Mouse (Mus musculus) spleen, postnatal 4 days (tissue): ENCODE data around the gene H2-M5.
A peak's percentile ranks its signal among the peaks of the same experiment; 100 is the strongest.
"Not testable (repeated sequence)": the region's sequence is repeated elsewhere in the genome, so short reads cannot be mapped to it uniquely, and the experiment has no call there.

ENCODE experiments used
- DNase-seq, 2 experiments: peaks; one replicate each; pipeline ENCODE4 v3.0.0; 2022; ENCODE audit warnings: low spot score in 2 of 2

Gene H2-M5

DNA sequence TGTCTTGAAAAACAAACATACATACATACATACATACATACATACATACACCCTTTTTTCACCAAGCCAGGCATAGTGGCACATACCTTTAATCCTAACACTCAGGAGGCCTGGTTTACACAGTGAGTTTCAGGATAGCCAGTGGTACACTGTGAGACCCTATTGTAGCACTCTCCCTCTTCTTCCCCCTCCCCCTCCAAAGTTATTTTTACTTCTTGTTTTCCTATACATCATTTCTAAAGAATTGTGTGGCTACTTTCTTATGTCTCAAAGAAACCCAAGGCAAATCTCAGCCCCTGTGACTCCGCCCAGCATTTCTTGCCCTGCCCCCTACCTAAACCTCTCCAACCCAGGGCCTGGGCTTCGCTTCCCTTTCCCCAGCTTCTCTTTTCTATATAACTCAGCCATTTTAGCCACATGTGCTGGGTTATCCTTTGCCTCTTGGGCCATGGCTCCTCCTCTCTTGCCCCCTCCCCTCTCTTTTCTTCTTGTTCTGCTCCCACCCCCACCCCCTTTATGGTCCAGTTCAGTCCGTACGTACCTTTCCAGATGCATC is 4.5 kb upstream of the H2-M5 start:
- DNase-seq: no peak

- no peak for DNase-seq
Observed at GRCm38 (mm10) chr17:36992336-36993104, 3.2 kb upstream of the H2-M5 start.

DNA sequence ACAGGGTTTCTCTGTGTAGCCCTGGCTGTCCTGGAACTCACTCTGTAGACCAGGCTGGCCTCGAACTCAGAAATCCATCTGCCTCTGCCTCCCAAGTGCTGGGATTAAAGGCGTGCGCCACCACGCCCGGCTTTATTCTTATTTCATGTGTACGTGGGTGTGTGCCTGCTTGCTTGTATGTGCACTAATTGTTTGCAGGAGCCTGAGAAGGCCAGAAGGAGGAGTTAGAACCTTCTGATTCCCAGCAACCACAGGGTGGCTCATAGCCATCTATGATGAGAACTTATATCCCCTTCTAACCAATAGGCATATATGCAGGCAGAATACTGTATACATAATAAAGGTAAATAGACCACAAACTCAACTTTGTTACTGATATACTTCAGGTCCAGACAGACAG is 1.3 kb upstream of the H2-M5 start:
- not testable (repeated sequence) for DNase-seq

- no peak for DNase-seq
Observed at GRCm38 (mm10) chr17:36988475-36988874, 862 bp downstream of the H2-M5 start.

GRCm38 (mm10) chr17:36982253-36983155 is 6.8 kb downstream of the H2-M5 start:
- no peak for DNase-seq

DNA sequence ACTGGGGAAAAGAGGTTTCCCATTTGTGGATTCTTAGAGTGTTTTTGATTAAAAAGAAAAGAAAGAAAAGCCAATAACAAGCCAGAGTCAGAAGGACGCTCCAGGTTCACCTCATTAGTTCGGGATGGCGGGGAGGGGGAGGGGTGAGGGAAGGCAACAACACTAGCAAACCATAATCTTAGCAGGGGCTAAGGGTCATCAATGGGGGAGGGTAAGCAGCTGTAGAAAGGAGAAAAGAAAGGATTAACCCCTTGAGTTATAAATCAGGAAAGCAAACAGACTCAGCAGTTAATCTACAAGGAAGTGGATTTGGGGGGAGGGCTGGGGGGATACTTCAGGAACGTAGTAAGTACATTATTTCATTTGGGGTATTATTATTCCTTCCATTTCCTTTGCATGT is 7.5 kb downstream of the H2-M5 start:
- DNase-seq: no peak

DNA sequence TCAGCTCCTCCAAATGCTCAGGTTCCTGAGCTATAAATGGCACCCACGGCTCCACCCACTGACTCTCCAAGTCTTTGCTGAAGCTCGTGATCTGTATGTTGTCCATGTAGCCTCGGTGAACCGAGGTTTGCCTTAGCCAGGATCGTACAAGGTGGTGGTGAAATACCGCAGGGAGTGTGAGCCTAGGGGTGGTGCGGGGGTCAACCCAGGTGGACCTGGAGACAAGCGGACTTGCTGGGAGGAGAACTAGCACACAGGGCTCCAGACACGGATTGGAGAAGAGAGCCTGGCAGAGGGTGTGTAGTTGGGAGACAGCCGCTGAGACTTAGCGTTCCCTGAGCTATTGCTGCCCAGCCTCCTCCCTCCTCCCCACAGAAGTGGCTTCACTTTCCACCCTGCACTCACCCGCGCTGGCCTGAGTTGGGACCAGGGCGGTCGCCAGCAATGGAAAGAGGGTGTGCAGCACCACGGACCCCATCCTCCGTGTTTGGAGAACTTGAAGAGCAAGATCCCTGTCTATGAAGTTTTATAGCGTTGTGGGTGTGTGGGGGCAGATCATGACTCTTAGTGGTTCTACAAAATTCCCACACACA is 8.0 kb downstream of the H2-M5 start, which contains the start of gene 2410137M14Rik:
2410137M14Rik (minus strand) TSS at position 17 of the 593 bp plus-strand sequence.
- no peak for DNase-seq

- DNase-seq: no peak
Observed at GRCm38 (mm10) chr17:36973271-36973787, 16.0 kb downstream of the H2-M5 start.

- no peak for DNase-seq
Observed at GRCm38 (mm10) chr17:36972791-36973190, 16.5 kb downstream of the H2-M5 start.

DNA sequence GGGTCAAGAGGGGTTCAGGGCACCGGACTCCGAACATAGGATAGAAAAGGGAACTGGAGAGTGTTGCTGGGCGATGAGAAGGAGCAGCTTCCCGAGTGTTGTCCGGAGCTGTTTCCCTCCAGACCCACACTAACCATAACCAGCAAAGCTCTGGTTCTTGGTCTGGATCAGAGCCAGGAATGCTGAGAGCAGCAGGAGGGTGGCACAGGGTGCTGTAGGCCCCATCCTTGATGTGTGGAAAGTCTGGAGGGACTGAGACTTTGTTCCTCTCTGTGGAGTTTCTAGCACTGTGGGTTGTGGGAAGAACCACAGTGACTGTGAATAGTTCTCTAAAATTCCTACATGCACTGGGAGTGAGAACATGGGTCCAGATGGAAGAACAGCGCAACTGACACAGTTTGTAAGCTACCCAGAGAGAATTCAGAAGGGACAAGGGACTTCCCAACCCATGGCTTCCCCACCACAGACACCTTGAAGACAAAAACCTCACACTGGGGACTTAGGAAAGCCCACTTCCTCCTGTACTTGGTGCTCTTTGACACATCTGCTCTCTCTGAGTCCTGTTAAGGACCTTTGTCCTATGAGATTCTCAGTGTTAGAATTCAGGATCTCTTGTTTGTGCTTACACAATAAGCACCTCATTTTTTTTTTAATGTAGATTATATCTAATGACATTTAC is 18.0 kb downstream of the H2-M5 start:
- DNase-seq: no peak

- DNase-seq: no peak
Observed at GRCm38 (mm10) chr17:36970316-36970890, 18.9 kb downstream of the H2-M5 start.

DNA sequence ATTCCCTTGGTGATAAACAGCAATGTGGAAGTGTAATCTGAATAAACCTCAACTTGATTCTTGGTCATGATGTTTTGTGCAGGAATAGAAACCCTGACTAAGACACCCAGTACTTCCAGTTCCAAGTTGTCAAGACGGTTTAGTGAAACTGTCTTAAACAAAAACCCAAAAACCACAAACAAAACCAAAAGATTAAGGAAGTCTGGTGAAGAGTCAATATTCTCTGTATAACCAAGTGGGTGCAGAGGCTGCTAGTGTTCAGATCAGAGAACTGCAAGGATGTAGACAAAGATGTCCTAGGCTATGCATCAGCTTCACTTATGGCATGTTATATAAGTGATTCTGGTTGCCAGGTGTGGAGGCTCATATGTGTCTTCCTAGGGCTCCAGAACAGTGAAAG is 22.5 kb downstream of the H2-M5 start:
- DNase-seq: no peak

DNA sequence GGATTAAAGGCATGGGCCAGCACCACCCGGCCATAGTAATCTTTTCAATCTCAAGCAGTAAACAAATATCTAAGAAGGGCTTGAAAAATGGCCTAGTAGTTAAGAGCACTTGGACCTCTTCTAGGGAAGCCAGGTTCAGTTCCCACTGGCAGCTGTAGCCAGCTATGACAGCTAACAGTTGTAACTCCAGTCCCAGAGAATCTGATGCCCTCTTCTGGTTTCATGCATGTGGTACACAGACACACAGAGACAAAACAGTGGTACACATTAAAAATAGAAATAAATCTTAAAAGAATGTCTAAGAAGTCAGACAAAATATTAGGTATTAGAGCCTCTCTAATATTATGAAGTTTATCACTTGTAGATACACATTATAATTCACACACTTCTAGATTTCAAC is 28.2 kb downstream of the H2-M5 start:
- DNase-seq: no peak

GRCm38 (mm10) chr17:36958884-36959283 is 30.5 kb downstream of the H2-M5 start:
- DNase-seq: no peak

- DNase-seq: peak; percentile 90 to 92
Observed at GRCm38 (mm10) chr17:36957999-36958743, 31.2 kb downstream of the H2-M5 start, which contains the start of the genes Znrd1 and Znrd1as. Gene Znrd1, minus strand, starts transcription at chr17:36958559. Gene Znrd1as, plus strand, starts transcription at chr17:36958592.

DNA sequence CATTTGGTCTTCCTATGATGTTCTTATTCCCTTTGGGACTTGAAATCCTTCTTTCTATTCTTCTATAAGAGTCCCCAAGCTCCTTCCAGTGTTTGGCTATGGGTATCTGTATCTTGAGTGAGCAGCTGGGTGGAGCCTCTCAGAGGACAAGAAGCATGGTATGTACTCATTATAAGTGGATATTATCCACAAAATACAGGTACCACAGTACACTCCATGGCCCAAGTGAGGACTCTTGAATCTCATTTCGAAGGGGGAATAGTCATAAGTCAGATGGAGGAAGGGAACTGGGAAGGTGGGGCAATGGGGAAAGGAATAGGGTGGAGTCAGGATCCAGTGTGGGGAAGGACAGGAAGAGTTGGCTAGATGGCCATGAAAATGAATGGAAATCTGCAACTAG is 36.3 kb downstream of the H2-M5 start:
- DNase-seq: no peak

GRCm38 (mm10) chr17:36952631-36953030 is 36.7 kb downstream of the H2-M5 start:
- no peak for DNase-seq

DNA sequence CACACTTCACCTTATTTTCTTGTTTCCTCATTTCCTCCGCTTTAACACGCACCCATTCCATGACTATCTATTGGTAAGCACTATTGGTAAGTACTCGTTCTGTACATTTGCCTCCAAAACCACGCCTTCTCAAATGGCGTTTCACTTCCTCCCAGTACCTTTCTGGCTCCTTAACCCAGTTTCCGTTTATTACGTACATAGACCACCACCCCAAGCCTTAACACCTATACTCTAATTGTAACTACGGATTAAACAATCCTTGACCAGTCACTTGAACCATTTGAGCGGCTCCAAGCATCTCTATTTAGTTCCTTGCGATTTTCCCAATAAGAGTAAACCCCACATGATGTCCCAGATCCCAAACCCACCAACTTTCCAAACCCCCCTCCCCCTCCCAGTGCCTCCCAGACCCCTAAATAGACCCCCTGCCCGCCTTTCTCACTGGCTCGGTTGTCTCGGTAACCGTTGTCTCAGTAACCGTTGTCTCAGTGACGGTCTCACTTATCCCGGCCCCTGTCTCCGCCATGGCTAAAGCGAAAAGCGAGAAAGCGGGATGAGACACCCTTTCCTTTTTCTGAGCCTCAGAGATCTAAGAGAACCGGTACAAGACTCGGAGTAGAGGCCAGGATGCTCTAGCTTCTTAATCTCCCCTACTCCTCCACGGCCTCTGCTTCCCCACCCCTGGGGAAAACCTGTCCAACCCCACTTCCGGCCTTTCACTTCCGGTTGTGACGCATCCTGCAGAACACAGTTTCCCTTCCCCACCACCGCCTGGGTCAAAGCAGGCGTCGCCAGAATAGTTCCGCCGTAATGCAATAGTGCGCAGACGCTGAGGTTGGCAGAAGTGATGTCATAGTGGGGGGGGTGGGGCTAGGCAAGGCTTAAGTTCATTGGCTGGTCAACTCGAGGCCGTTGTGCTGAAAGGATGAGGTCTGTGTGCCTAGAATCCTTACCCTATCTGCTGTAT is 38.1 kb downstream of the H2-M5 start, which contains the start of gene Ppp1r11:
Ppp1r11 (minus strand) TSS at position 761 of the 967 bp plus-strand sequence.
- peak; percentile 90 to 93 for DNase-seq

- DNase-seq: no peak
Observed at GRCm38 (mm10) chr17:36949265-36949664, 40.1 kb downstream of the H2-M5 start.
